Mouse (Mus musculus): Measurements from ENCODE around the gene Fam219a.

Fam219a gene

GRCm38 (mm10) chr4:41506156-41506555, 63.2 kb downstream of the Fam219a start:
- 22% methylated on average over 13 of the region's 13 CpGs for WGBS

GRCm38 (mm10) chr4:41505131-41505551, 64.2 kb downstream of the Fam219a start:
- 73% methylated on average over 11 of the region's 11 CpGs for WGBS

- 78% methylated on average over 5 of the region's 5 CpGs for WGBS
Observed at GRCm38 (mm10) chr4:41504325-41504724, 65.0 kb downstream of the Fam219a start.

GRCm38 (mm10) chr4:41502986-41503412, 66.3 kb downstream of the Fam219a start, which contains the start of gene AI464131:
Gene AI464131, minus strand, starts transcription at chr4:41503076.
- WGBS: 5% methylated on average over 17 of the region's 18 CpGs

- WGBS: 43% methylated on average over 20 of the region's 20 CpGs
Observed at GRCm38 (mm10) chr4:41502171-41502940, 67.0 kb downstream of the Fam219a start.

GRCm38 (mm10) chr4:41500787-41501186, 68.6 kb downstream of the Fam219a start:
- WGBS: 81% methylated on average over 4 of the region's 4 CpGs

GRCm38 (mm10) chr4:41499619-41500018, 69.7 kb downstream of the Fam219a start:
- 68% methylated on average over 8 of the region's 8 CpGs for WGBS

GRCm38 (mm10) chr4:41498921-41499391, 70.4 kb downstream of the Fam219a start:
- WGBS: 53% methylated on average over 43 of the region's 43 CpGs

GRCm38 (mm10) chr4:41497995-41498845, 71.1 kb downstream of the Fam219a start:
- 34% methylated on average over 72 of the region's 72 CpGs for WGBS

GRCm38 (mm10) chr4:41497579-41497978, 71.8 kb downstream of the Fam219a start:
- WGBS: 19% methylated on average over 34 of the region's 34 CpGs

GRCm38 (mm10) chr4:41497046-41497445, 72.3 kb downstream of the Fam219a start:
- WGBS: 81% methylated on average over 5 of the region's 5 CpGs

GRCm38 (mm10) chr4:41495850-41496249, 73.5 kb downstream of the Fam219a start:
- WGBS: 45% methylated on average over 11 of the region's 11 CpGs

GRCm38 (mm10) chr4:41495076-41495475, 74.3 kb downstream of the Fam219a start:
- 82% methylated on average over 4 of the region's 4 CpGs for WGBS

- WGBS: 58% methylated on average over 3 of the region's 3 CpGs
Observed at GRCm38 (mm10) chr4:41494378-41494777, 75.0 kb downstream of the Fam219a start.

GRCm38 (mm10) chr4:41493464-41494116, 75.7 kb downstream of the Fam219a start:
- 90% methylated on average over 3 of the region's 3 CpGs for WGBS

- 93% methylated on average over 7 of the region's 7 CpGs for WGBS
Observed at GRCm38 (mm10) chr4:41492951-41493350, 76.4 kb downstream of the Fam219a start.

- WGBS: 48% methylated on average over 6 of the region's 6 CpGs
Observed at GRCm38 (mm10) chr4:41481601-41482017, 87.7 kb downstream of the Fam219a start.

- 71% methylated on average over 8 of the region's 8 CpGs for WGBS
Observed at GRCm38 (mm10) chr4:41480254-41480653, 89.1 kb downstream of the Fam219a start.

- 53% methylated on average over 1 of the region's 1 CpGs for WGBS
Observed at GRCm38 (mm10) chr4:41479456-41479804, 89.9 kb downstream of the Fam219a start.

GRCm38 (mm10) chr4:41478751-41479455, 90.4 kb downstream of the Fam219a start:
- 81% methylated on average over 4 of the region's 4 CpGs for WGBS

- WGBS: 93% methylated on average over 9 of the region's 9 CpGs
Observed at GRCm38 (mm10) chr4:41477648-41478160, 91.6 kb downstream of the Fam219a start.
